Mouse (Mus musculus): Measurements from ENCODE around the gene Wdr41. TPM values are rescaled to one million over a fixed set of nuclear protein-coding genes. Genes with fewer than 3 reads are reported as not detected.

Wdr41 gene
- polyA plus RNA-seq, 1 experiment = 14.3 TPM

GRCm38 (mm10) chr13:95034715-95035114 is 58.6 kb downstream of the Wdr41 start:
- DNase-seq (ENCODE audit: low read depth) = no peak

GRCm38 (mm10) chr13:95038200-95038599 is 62.1 kb downstream of the Wdr41 start:
- DNase-seq (ENCODE audit: low read depth) = no peak

GRCm38 (mm10) chr13:95040140-95040738 is 64.1 kb downstream of the Wdr41 start:
- DNase-seq (ENCODE audit: low read depth) = no peak

- DNase-seq (ENCODE audit: low read depth) = no peak
These were observed 68.0 kb downstream of the Wdr41 start for GRCm38 (mm10) chr13:95044108-95044507.

GRCm38 (mm10) chr13:95050398-95050797 is 74.3 kb downstream of the Wdr41 start:
- no peak for DNase-seq (ENCODE audit: low read depth)

GRCm38 (mm10) chr13:95052421-95052820 is 76.3 kb downstream of the Wdr41 start:
- no peak for DNase-seq (ENCODE audit: low read depth)

GRCm38 (mm10) chr13:95055742-95056388 is 79.7 kb downstream of the Wdr41 start:
- DNase-seq (ENCODE audit: low read depth) = no peak

GRCm38 (mm10) chr13:95056501-95057280 is 80.5 kb downstream of the Wdr41 start:
- no peak for DNase-seq (ENCODE audit: low read depth)

- DNase-seq (ENCODE audit: low read depth) = no peak
These were observed 82.7 kb downstream of the Wdr41 start for GRCm38 (mm10) chr13:95058885-95059284.

GRCm38 (mm10) chr13:95063390-95064017 is 87.4 kb downstream of the Wdr41 start:
- DNase-seq (ENCODE audit: low read depth) = no peak

- DNase-seq (ENCODE audit: low read depth) = no peak
These were observed 91.7 kb downstream of the Wdr41 start for GRCm38 (mm10) chr13:95067854-95068253.

- DNase-seq (ENCODE audit: low read depth) = no peak
These were observed 94.1 kb downstream of the Wdr41 start for GRCm38 (mm10) chr13:95070268-95070667.

Other genes with a start within 250 kb of the Wdr41 start
- 23.7 and 42.5 TPM in 2 replicates for gene Tbca, start 187.4 kb upstream of the Wdr41 start, polyA plus RNA-seq (2012; rRNA removed)
- not detected in 2 replicates for gene Otp, start 100.7 kb upstream of the Wdr41 start, polyA plus RNA-seq (2012; rRNA removed)